Mouse (Mus musculus) gonadal fat pad, adult 2 months (tissue): Measurements from ENCODE around the gene C1ql4. TPM values are rescaled to one million over a fixed set of nuclear protein-coding genes. Genes with fewer than 3 reads are reported as not detected.
"Not testable (repeated sequence)": the region's sequence is repeated elsewhere in the genome, so short reads cannot be mapped to it uniquely, and the experiment has no call there.

Experiments used
- DNase-seq: peaks from one replicate; pipeline ENCODE4 v3.0.0-alpha.2; 2012; ENCODE audit warnings: low read depth
- polyA plus RNA-seq: library from polyadenylated mRNA; depleted of rRNA; stranded (reverse); fragments of >200 nt; gene quantifications from 2 replicates; pipeline ENCODE4 v1.2.3, GENCODE M21; 2012

The C1ql4 gene
- polyA plus RNA-seq, 1 experiment: 2.1 TPM

- peak; percentile 55 for DNase-seq
These were observed 12.8 kb downstream of the C1ql4 start for GRCm38 (mm10) chr15:99074600-99075333.

GRCm38 (mm10) chr15:99074019-99074599 is 13.5 kb downstream of the C1ql4 start, which contains the start of gene Troap:
Gene Troap, plus strand, starts transcription at chr15:99074575.
- DNase-seq: no peak

DNA sequence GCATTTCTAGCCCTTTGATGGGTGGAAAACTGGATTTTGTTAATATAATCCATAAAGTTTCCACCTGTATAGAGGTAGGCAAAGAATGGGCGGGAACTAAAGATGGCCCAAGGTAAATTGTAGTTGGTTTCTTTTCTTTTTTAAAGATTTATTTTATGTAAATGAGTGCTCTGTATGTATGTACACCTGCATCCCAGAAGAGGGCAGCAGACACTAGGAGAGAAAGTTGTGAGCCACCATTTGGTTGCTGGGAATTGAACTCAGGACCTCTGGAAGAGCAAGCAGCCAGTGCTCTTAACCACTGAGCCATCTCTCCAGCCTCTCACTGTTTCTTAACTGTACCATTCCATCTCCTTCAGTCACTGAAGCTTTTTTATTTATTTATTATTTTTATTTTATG is 15.6 kb downstream of the C1ql4 start:
- DNase-seq: no peak

- DNase-seq: no peak
These were observed 22.0 kb downstream of the C1ql4 start for GRCm38 (mm10) chr15:99065557-99066165.

GRCm38 (mm10) chr15:99056332-99056731 is 31.3 kb downstream of the C1ql4 start:
- no peak for DNase-seq

DNA sequence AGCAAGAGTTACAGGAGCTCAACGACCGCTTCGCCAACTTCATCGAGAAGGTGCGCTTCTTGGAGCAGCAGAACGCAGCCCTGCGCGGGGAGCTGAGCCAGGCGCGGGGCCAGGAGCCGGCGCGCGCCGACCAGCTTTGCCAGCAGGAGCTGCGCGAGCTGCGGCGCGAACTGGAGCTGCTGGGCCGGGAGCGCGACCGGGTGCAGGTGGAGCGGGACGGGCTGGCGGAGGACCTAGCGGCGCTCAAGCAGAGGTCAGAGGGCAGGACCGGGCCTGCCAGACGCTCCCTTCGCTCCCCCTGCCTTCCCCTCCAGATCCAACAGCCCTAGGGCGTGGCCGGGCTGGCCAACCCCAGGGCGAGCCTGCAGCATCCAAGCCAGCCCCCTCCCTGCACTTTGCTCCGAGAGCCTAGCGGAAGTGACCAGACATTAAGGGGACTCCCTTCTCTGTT is 32.1 kb downstream of the C1ql4 start:
- no peak for DNase-seq

DNA sequence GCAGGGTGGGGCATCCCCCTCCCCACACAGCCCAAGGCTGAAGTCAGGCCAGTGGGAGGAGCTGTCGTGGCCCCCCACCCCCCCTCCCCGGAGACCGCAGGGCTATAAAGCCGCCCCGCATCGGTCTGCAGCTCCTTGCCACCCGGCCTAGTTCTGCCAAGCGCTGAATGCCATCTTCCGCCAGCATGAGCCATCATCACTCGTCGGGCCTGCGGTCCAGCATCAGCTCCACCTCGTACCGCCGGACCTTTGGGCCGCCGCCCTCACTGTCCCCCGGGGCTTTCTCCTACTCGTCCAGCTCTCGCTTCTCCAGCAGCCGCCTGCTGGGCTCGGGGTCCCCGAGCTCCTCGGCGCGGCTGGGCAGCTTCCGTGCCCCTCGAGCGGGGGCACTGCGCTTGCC is 32.6 kb downstream of the C1ql4 start, which contains the start of gene Prph:
Prph (plus strand) TSS at position 135 of the 400 bp plus-strand sequence.
- no peak for DNase-seq

DNA sequence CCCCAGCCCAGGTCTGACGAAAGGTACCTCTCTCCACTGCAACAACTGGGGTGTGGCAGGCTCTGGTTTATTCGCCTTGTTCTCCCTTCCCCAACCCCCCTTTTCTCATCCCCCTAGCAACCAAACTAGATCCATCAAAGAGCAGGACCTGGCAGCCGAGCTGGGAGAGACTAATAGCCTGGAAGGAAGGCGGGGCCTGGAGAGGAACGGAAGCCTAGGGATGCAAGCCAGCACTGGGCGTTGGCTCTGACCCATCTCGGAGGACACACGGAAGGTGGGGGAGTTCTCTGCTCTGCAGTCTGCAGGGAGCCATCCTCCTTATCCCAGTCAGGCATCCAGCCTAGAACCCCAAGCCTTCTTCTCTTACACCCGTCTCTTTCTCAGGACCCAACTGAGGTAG is 34.2 kb downstream of the C1ql4 start:
- no peak for DNase-seq

DNA sequence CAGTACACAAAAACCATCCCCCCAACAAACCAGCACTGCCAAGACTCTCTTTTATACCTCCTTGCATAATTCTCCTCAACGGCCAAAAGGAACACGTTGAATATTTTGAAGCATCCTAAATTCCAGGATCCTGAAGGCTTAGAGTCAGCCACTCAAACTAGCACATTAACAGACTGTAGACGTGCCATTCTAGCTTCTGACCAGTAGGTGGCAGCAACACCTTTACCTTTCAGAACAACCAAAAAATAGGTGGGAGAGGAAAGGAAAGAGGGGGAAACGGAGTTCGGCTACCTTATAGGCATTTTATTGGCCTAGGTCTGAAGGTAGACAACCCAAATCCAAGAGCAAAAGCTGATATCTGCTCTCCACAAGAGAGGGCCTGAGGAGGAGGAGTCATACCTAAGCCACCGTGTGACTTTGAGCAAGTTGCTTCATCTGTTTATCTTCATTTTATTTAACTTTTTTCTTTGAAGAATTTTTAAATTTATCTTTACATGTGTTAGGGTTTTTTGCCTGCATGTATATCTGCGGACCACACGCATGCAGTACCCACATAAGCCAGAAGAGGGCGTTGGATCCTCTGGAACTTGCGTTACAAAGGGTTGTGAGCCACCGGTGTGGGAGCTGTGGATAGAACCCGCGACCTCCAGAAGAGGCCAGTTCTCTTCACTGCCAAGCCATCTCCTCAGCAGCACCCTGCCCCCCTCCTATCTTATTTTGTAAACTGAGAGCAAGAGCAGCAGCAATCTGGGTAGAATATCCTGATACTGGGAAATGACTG is 38.0 kb downstream of the C1ql4 start:
- no peak for DNase-seq

- not testable (repeated sequence) for DNase-seq
These were observed 41.9 kb downstream of the C1ql4 start for GRCm38 (mm10) chr15:99045734-99046133.

GRCm38 (mm10) chr15:99044854-99045253 is 42.8 kb downstream of the C1ql4 start:
- no peak for DNase-seq

DNA sequence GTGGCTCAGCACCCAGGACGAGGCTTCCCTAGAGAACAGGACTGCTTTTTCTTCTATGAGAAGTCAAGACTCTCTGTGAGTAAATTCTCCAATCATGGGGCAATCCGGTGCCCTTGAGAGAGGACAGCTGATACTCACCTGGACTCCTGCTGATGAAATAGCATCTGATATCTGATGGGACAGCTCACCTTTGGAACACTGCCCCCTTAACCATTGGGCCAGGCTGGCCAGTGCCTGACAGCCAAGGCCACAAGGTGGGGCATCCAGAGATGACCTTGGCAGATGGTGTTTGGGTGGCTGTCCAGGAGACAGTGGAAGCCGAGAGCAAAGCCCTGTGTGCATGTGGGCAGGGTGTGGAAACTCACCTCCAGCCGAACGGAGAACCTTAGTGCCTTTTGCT is 45.3 kb downstream of the C1ql4 start:
- no peak for DNase-seq

DNA sequence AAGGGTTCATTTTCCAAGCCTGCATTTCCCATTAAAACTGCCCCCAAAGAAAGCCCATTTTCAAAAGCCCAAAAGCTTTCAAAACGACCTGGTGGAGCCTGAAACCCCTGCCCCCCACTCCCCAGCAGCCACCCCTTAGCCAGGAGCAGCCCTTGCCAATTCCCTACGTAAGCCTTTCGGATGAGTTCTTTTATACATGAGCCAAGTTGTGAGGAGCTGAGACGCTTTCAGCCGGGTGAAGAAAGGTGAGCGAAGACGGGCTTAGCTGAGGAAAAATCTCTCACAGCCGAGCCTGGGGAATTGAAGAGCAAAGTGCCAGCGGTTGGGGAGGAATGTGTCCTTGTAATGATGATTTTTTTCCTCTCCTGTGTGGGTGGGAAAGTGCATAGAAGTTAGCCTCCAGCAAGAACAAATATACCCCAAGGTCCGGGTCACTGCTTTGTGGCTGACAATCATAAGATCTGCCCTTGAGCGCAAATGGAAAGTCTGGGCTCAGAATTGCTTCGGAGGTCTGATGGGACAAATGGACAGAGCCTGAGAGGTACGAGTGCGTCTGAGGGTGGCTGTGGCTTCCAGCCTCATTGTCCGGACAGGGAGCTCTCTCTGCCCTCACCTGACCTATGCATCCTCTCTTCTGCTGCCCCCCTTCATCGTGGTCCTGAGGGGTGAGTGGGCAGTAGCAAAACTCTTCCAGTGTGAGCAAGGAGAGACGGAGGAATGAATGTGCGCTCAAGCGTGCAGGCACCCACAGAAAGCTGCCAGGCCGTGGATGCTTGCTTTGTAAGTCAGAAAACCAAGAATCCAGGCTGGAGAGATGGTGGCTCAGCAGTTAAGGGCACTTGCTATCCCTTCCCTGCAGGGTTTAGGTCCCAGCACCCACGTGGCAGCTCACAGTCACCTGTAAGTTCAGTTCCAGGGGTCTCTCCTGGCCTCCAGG is 46.4 kb downstream of the C1ql4 start:
- DNase-seq: no peak

- no peak for DNase-seq
These were observed 47.4 kb downstream of the C1ql4 start for GRCm38 (mm10) chr15:99039996-99040919.

- DNase-seq: no peak
These were observed 48.3 kb downstream of the C1ql4 start for GRCm38 (mm10) chr15:99039306-99039705.

DNA sequence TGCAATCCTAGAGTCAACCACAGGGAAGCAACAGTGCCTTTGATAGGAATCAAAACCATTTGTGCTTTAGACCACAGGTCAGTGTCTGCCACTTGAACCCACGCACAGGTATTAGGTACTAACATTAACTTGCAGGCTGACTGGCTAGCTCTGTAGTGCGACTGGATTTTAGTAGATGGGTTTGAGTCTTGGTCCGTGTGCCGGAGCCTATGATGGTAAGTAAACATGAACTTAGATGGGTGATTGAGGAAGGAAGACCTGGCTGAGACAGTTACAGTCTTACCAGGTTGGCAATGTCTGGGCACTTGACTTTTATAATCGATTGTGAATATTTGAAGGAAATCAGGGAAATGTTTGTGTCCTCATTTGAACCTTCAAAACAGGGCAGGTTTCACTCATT is 48.8 kb downstream of the C1ql4 start:
- DNase-seq: no peak

- DNase-seq: no peak
These were observed 49.6 kb downstream of the C1ql4 start for GRCm38 (mm10) chr15:99038025-99038424.

GRCm38 (mm10) chr15:99036249-99036905 is 51.2 kb downstream of the C1ql4 start:
- no peak for DNase-seq

- no peak for DNase-seq
These were observed 52.2 kb downstream of the C1ql4 start for GRCm38 (mm10) chr15:99035431-99035830.
